14 mouse cellular contexts compared by ENCODE assay signal in the genomic region with DNA sequence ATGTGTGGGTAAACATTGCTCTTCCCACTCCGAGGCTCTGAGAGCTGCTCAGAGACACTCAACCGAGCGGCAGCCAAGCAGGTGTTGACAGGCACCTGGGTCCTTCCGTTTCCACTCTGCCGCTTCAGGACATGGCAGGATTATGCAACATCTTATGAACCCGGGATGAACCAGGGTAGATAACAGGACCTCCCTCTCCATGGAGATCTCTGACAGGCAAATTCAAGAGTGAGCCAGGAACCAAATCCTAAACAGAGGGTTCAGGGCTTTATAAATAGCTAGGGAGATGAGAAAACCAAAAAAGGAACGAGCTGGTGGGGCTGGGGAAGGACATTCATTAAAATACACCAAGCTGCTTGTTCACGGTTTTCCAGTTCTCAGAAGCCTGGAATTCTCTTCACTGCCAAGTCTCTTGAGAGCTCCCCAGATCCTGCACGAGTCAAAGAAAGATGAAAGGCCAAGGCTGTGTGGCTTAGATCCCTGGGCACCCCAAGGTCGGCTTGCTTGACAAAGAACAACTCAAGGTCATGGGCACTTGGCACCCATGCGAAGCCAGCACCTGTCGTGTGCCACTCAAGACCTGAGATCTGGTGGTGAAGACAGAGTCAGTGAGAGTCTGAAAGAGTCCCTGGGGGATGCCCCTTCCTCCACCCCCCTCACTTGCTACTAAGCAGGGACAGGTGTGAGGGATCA.
DNase-seq lines count a peak whose midpoint lies in the region; ATAC-seq lines count a peak whose summit lies in the region.
"Had no signal": no experiment of that assay in that cellular context is flagged by ENCODE, and none has a peak within 500 bp of the region (broad histone marks: within the 10 kb centered on the region; RNA-seq: fewer than 3 reads in every experiment).

No protein-coding gene starts in this region.

- no peak overlapping the region for H3K9ac ChIP-seq in heart, embryonic 15.5 days
- H3K9ac ChIP-seq: embryonic facial prominence, embryonic 12.5 days; forebrain, embryonic 12.5 days had no signal

- no peaks in the 10 kb centered on the region for H3K9me3 ChIP-seq in heart, embryonic 15.5 days (replicated peaks)
- H3K9me3 ChIP-seq: midbrain, embryonic 10.5 days had no signal

- intact Hi-C loops in heart, postnatal 14 days (cut with DNase I): no loop called here

- ATAC-seq in heart, embryonic 15.5 days (replicated peaks; ENCODE audit: insufficient number of reproducible peaks, insufficient read depth, low FRiP score, low read depth): peak; percentile 41; the same call in 1 of the 2 replicates

- WGBS in heart, embryonic 15.5 days: 30% methylated on average over 12 of the region's 12 CpGs

- no peaks in the 10 kb centered on the region for H3K27me3 ChIP-seq in heart, embryonic 15.5 days
- H3K27me3 ChIP-seq: embryonic facial prominence, embryonic 12.5 days; forebrain, embryonic 12.5 days had no signal

- DNase-seq in heart, adult 11 months: peak; percentile 96
- no peak for DNase-seq in heart, postnatal 14 days
- peak; percentile 54 to 74 for DNase-seq in right cerebral cortex, postnatal 10 days (ENCODE audit: low spot score in 2 of 2)
- no peak for DNase-seq in right cerebral cortex, adult 2 months (ENCODE audit: low spot score in 2 of 2)
- DNase-seq in urinary bladder, postnatal 14 days (ENCODE audit: low spot score): no peak
- no peak for DNase-seq in Muller cell, postnatal 12 days (ENCODE audit: inconsistent ontology term)
- DNase-seq: cerebellum, adult 9-10 months; lung, adult 2 months; spleen, adult 18-20 months; thymus, postnatal 14 days had no signal

- no peaks in the 10 kb centered on the region for H3K36me3 ChIP-seq in heart, embryonic 15.5 days
- H3K36me3 ChIP-seq: embryonic facial prominence, embryonic 12.5 days; forebrain, embryonic 12.5 days; midbrain, embryonic 10.5 days had no signal

- peak overlapping the region; percentile 11; the same call in 1 of the 2 replicates for H3K4me2 ChIP-seq in heart, embryonic 15.5 days
- H3K4me2 ChIP-seq: embryonic facial prominence, embryonic 12.5 days; forebrain, embryonic 12.5 days had no signal

- H3K27ac ChIP-seq in heart, embryonic 15.5 days: peak overlapping the region; percentile 57
- H3K27ac ChIP-seq: embryonic facial prominence, embryonic 12.5 days; forebrain, embryonic 12.5 days; midbrain, embryonic 10.5 days had no signal

- H3K4me3 ChIP-seq in heart, embryonic 15.5 days: no peak overlapping the region
- H3K4me3 ChIP-seq: embryonic facial prominence, embryonic 12.5 days; forebrain, embryonic 12.5 days; midbrain, embryonic 10.5 days had no signal

- H3K4me1 ChIP-seq in heart, embryonic 15.5 days (replicated peaks): peaks cover 24% of the 10 kb centered on the region
- H3K4me1 ChIP-seq: midbrain, embryonic 10.5 days had no signal

Comparison
In these comparisons a context has a peak if more than half of its experiments do, and no peak if none do; other contexts are left out.
1. DNase-seq: peak in heart, adult 11 months (single experiment) and right cerebral cortex, postnatal 10 days (2 of 2); none in heart, postnatal 14 days (0 of 2), right cerebral cortex, adult 2 months (0 of 2), urinary bladder, postnatal 14 days (single experiment) and Muller cell, postnatal 12 days (single experiment).